Mouse (Mus musculus) heart, embryonic 16.5 days (tissue): ENCODE results near the gene Nudt3. TPM values are rescaled to one million over a fixed set of nuclear protein-coding genes. Genes with fewer than 3 reads are reported as not detected.
A peak's percentile ranks its signal among the peaks of the same experiment; 100 is the strongest.

Source experiments
- ATAC-seq: fragments of 200-750 bp; cut with Nextera tagmentation; replicated peaks from 2 replicates; pipeline ENCODE4 v1.8.0; 2017; ENCODE audit warnings: moderate number of reproducible peaks; ENCODE audit not compliant: insufficient read depth, low FRiP score; ENCODE audit errors: extremely low read depth
- H3K27ac ChIP-seq: fragments of 300-500 bp; sonication (generic); 2 replicates; pipeline ENCODE4 v1.5.1; 2014; ENCODE audit warnings: mild to moderate bottlenecking, low read length, control low read depth, moderate library complexity
- H3K27me3 ChIP-seq: fragments of 300-500 bp; sonication (generic); 2 replicates; pipeline ENCODE4 v1.6.1; 2014; ENCODE audit warnings: low read length, mixed read lengths; ENCODE audit not compliant: control insufficient read depth, insufficient read depth
- H3K36me3 ChIP-seq: fragments of 300-500 bp; sonication (generic); 2 replicates; pipeline ENCODE4 v1.6.1; 2014; ENCODE audit not compliant: control insufficient read depth, insufficient read depth
- H3K4me1 ChIP-seq: fragments of 300-500 bp; sonication (generic); 2 replicates; pipeline ENCODE4 v1.6.1; 2014; ENCODE audit warnings: low read length, mixed read lengths; ENCODE audit not compliant: control insufficient read depth, insufficient read depth
- H3K4me2 ChIP-seq: fragments of 300-500 bp; sonication (generic); 2 replicates; pipeline ENCODE4 v1.6.1; 2014; ENCODE audit warnings: low read depth, mild to moderate bottlenecking, control low read depth, low read length
- H3K4me3 ChIP-seq: fragments of 300-500 bp; sonication (generic); 2 replicates; pipeline ENCODE4 v1.5.1; 2014; ENCODE audit warnings: mild to moderate bottlenecking, control low read depth, low read length
- H3K9ac ChIP-seq: fragments of 300-500 bp; sonication (generic); 2 replicates; pipeline ENCODE4 v1.6.1; 2014; ENCODE audit warnings: low read length, control low read depth
- H3K9me3 ChIP-seq: fragments of 300-500 bp; sonication (generic); replicated peaks from 2 replicates; pipeline ENCODE4 v1.6.1; 2016; ENCODE audit warnings: low read length; ENCODE audit not compliant: control insufficient read depth
- WGBS: fragments of 180-500 bp; shearing (Covaris S2); extraction: QIAGEN DNeasy Blood & Tissue Kit; methylation state at CpG from one replicate; pipeline ENCODE4 v1.1.7; 2014; 5-methylcytosine and 5-hydroxymethylcytosine counted together
- polyA plus RNA-seq: library from polyadenylated mRNA; unstranded; fragments of >200 nt; fragmentation: Nextera tagmentation; extraction: Ambion mirVana; gene quantifications from 2 replicates; pipeline ENCODE4 v1.2.1, GENCODE M21; 2015

The Nudt3 gene
- polyA plus RNA-seq, 1 experiment from 2014 or later, result 176 TPM

DNA sequence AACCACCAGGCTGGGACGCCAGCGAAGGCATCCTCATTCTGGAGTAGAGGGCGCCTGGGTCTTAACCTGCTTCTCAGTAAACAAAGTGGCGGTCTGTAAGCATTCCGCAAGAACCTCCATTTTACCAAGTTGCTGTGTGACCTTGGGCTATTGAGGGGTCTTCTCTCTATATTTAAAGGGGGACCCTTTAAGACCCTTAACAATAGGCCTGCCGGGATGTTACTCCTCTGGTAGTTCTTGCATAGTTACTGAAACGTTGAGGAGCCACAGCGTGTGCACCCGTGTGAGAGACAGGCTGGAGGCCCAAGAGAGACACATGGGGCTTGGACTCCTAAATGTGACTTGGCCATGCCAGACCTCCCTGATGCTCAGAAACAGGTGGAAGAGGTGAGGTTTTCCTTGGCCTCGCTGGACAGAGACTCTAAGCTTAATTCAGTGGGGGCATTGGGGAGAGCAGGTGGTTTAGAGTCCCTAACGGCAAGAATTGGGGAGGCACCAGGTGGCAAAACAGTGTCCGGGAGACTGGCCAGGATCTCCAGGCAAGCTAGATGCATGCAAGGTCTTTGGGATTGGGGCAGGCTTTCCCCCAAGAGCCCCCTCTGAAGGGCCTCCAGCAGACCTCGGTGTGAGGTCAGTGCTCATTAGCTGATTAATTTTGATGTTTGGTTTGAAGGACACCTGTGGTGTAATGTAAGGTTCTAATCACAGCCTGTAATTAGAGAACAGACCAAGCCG, 65.2 kb downstream of the Nudt3 start:
- Histone ChIP-seq H3K27ac (peak overlapping the region; percentile 95), H3K4me3 (peak overlapping the region; percentile 85), H3K4me2 (peak overlapping the region; percentile 96), H3K9me3 (no peaks in the 10 kb centered on the region), H3K4me1 (peaks cover 25% of the 10 kb centered on the region), H3K9ac (peak overlapping the region; percentile 92), H3K36me3 (no peaks in the 10 kb centered on the region), H3K27me3 (no peaks in the 10 kb centered on the region)
- no peak for ATAC-seq
- 23% methylated on average over 14 of the region's 14 CpGs for WGBS

DNA sequence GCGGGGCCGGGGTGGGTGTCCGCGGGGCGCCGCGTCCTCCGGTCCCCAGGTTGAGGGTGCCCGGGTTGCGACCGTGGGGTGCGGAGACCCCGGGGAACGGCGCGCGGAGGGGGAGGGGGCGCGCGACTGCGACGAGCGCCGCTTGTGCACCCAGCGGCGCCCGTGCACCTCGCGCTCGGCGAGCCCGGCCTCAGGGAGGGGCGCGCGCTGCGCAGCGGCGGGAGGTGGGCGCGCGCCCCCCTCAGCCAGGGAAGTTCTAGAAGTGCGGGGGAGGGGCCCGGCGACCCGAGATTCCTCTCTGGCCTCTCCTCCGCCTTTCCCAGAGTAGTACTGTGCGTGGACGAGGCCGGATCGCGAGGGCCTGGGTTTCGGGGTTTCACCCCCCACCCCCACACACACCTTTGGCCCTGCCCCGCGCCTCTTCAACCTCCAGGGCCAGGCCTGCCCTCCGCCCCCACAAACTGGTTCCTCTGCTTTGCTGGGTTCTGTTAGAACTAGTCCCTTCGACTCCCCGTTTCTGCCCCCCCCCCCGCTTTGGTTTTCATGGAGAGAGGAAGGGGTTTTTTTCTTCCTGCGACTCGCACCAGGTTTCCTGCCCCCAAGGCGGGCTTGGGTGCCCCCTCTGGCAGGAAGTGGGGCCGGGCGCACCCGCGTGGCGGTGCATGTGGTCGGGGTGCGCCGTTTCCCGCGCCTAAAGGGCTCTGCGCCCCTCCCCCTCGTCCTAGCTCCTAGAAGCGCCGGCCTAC, 65.9 kb downstream of the Nudt3 start:
- H3K36me3 ChIP-seq, result no peaks in the 10 kb centered on the region
- peaks cover 29% of the 10 kb centered on the region for H3K4me1 ChIP-seq
- H3K9ac ChIP-seq, result peak overlapping the region; percentile 92
- H3K4me3 ChIP-seq, result peak overlapping the region; percentile 85
- WGBS, result under 1% methylated on average over 53 of the region's 75 CpGs
- H3K27me3 ChIP-seq, result no peaks in the 10 kb centered on the region
- ATAC-seq, result peak; percentile 26
- peak overlapping the region; percentile 96 for H3K4me2 ChIP-seq
- H3K9me3 ChIP-seq, result no peaks in the 10 kb centered on the region
- H3K27ac ChIP-seq, result peak overlapping the region; percentile 95

DNA sequence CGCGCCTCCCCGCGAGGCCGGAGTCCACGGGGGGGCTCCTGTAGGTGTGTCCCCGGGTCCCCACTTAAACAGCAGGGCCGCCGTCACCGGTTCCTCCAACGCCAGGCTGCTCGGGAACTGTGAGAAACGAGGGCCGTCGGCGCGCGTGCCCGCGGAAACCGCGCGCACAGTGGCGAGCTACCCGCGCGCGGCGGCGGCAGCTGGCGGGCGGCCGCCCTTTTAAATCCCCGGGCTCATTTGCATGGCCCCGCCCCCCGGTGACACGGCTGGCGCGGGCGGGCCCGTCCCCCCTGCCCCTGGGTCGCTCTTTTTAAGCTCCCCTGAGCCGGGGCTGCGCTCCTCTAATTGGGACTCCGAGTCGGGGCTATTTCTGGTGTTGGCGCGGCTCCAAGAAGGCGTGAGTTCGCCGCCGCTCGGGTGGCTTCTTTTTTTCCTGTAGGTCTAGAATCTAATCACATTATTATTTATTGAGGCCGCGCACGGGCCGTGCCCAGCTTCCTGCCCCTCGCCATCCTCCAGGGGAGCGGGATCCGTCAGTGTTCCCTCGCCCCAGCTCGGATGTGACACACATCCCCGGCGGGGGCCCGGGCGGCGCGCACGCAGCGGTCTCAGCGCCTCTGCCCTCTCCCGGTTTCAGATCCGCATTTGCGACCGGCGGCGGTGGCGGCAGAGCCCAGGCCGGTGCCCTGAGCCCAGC, 66.8 kb downstream of the Nudt3 start, which contains the start of gene Hmga1:
Hmga1 (plus strand) TSS at position 183 of the 697 bp plus-strand sequence.
- ATAC-seq, result peak; percentile 82
- Histone ChIP-seq H3K27me3 (no peaks in the 10 kb centered on the region), H3K9me3 (no peaks in the 10 kb centered on the region), H3K27ac (peak within 1 kb of the TSS; percentile 95), H3K4me3 (peak within 1 kb of the TSS; percentile 85), H3K9ac (peak within 1 kb of the TSS; percentile 92), H3K4me1 (peaks cover 27% of the 10 kb centered on the region), H3K36me3 (no peaks in the 10 kb centered on the region), H3K4me2 (peak within 1 kb of the TSS; percentile 96)
- under 1% methylated on average over 79 of the region's 79 CpGs for WGBS

DNA sequence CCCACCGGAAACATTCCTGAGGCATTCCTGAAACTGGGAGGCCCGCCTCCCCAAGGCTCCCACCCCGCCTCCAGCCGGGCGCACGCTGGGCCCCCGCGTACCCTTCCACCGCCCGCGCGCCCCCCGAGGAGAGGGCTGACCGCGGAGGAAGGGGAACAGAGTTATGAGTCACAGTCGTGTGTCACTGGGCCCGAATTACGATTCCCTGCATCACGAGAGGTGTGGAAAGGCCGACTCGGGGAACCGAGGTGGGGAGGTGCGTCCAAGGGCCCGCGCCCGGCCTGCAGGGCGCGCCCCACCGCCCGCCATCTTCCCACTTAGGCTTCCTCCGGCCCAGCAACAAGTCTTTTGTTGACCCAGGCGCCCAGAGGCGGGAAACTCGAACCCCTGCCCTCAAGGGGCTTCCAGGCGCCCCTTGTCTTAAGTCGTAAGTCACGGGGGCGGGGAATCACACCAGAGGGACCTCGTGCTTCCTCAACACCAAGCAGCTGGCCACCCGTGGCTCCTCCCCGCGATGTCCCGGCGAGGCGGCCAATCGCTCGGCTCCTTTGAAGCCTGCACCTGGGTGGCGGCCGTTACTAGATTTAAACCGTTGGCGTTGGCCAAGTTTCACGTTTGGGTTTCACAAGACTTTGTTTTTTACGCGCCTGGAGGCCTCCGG, 67.7 kb downstream of the Nudt3 start:
- H3K4me1 ChIP-seq, result peaks cover 27% of the 10 kb centered on the region
- peak overlapping the region; percentile 96 for H3K4me2 ChIP-seq
- peak overlapping the region; percentile 95 for H3K27ac ChIP-seq
- peak overlapping the region; percentile 92 for H3K9ac ChIP-seq
- H3K36me3 ChIP-seq, result no peaks in the 10 kb centered on the region
- no peaks in the 10 kb centered on the region for H3K27me3 ChIP-seq
- under 1% methylated on average over 54 of the region's 55 CpGs for WGBS
- ATAC-seq, result peak; percentile 19
- peak overlapping the region; percentile 85 for H3K4me3 ChIP-seq
- no peaks in the 10 kb centered on the region for H3K9me3 ChIP-seq

DNA sequence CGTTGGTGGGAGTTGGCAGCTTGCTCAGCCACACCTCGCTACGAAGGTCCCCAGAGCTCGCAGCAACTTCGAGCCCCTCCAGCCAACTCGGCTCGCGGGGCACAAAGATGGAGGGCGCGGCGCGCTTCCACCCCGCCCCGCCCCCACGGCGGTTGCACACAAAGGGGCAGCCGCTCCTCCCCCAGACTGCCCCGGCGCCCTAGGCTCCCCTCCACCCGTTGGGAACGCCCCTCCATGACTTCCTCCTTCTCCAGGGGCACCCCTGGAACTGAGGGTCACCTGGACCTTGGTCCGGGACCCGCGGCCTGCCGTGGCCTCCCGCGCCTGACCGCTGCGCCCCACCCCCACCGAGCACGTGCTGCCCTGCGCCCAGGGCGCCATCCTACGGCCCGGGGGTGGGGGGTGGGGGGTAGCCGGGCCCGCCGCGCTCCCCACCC, 68.2 kb downstream of the Nudt3 start:
- no peaks in the 10 kb centered on the region for H3K27me3 ChIP-seq
- H3K4me1 ChIP-seq, result peaks cover 27% of the 10 kb centered on the region
- H3K27ac ChIP-seq, result peak overlapping the region; percentile 95
- peak overlapping the region; percentile 85 for H3K4me3 ChIP-seq
- ATAC-seq, result peak; percentile 2
- whole genome bisulfite sequencing, result 4% methylated on average over 38 of the region's 39 CpGs
- no peaks in the 10 kb centered on the region for H3K9me3 ChIP-seq
- peak overlapping the region; percentile 92 for H3K9ac ChIP-seq
- H3K36me3 ChIP-seq, result no peaks in the 10 kb centered on the region
- peak overlapping the region; percentile 96 for H3K4me2 ChIP-seq

DNA sequence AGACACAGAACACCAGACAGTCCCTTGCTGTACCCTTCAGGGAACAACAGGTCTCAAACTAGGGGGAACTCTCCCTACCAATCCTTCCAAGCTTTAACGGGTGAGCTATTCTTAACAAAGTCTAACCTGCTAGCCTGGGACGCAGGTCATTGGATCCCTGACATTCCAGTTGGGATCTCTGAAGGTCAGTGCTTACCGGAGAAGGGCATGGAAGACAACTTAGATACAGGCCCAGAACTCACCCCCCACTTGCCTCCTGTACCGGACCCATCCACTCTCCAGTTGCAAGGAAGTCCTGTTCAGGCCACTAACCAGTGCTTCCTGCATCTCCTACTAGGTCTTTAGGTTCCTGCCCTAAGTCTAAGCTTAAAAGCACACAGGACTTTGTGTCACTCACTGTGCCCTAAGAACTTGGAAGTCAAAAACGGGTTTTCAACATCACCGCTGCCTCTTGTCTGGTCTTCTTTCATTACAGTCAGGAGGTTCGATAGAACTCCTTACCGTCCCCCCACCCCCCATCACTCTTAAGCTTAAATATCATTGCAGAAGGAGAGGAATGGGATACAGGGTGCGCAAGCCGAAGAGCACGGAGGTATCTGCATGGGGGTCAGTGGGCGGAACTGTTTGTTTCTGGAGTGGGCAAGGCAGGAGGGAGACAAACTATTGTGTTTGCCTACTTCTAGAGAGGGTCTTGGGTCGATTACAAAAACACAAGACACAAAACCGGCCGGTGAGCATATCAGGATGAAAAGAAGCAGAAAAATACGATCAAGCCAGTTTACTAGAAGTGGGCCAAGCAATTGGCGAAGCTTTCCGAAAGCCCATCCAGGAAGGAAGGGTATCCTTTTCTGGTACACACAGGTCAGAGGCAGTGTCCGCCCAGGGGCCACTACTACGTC, 69.0 kb downstream of the Nudt3 start:
- ATAC-seq, result no peak
- Histone ChIP-seq H3K9me3 (no peaks in the 10 kb centered on the region), H3K36me3 (no peaks in the 10 kb centered on the region), H3K27ac (peak overlapping the region; percentile 95), H3K9ac (peak overlapping the region; percentile 92), H3K27me3 (no peaks in the 10 kb centered on the region), H3K4me3 (peak overlapping the region; percentile 85), H3K4me2 (peak overlapping the region; percentile 96), H3K4me1 (peaks cover 29% of the 10 kb centered on the region)
- WGBS, result 55% methylated on average over 20 of the region's 20 CpGs

DNA sequence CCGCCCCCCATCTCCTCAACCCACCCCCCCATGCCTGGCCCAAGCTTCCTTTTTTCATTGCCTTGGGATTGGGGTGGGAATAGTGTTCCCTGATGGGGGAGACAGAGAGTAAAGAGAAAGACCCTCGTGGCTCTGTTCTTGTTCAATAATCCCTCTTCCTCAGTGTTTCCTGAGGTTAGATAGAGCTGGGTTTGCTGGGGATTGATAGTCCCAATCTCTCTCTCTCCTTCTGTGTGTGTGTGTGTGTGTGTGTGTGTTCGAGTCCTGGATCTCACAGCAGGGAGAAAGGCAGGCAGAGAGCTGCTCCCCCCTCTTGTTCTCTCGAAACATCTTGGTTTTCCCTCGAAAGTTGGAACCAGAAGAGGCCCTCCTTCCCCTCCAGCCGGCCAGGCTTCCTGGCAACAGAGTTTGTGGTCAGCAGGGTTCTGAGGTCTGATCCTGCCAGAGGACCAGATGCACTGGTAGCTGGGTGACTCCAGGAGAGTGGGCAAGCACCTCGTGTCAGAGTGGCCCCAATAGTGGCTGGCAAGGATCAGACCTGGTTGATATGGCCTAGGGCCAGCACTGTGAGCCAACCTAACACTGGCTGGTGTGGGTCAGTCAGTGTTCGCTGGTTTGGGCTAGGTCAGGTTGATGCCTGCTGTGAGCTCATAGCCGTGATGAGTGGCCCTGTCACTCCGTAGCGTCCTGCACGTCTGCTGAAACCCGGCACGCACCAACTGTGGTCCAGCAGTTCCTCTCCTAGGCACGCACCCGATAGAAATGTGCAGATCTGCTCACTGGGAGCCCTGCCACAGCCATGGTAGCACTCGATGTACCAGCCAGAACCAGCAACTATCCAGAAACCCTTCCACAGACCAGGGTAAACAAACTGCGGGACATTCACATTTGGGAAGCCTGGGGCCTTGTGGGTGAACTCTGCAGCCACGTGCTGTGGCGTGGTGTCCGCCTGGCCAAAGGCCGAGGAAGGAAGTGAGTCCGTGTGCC, 70.8 kb downstream of the Nudt3 start:
- H3K27me3 ChIP-seq, result no peaks in the 10 kb centered on the region
- H3K4me2 ChIP-seq, result no peak overlapping the region
- no peaks in the 10 kb centered on the region for H3K9me3 ChIP-seq
- H3K36me3 ChIP-seq, result no peaks in the 10 kb centered on the region
- ATAC-seq, result no peak
- 74% methylated on average over 23 of the region's 23 CpGs for WGBS
- no peak overlapping the region for H3K4me3 ChIP-seq
- H3K4me1 ChIP-seq, result peaks cover 20% of the 10 kb centered on the region
- no peak overlapping the region for H3K27ac ChIP-seq
- H3K9ac ChIP-seq, result no peak overlapping the region
